Mouse (Mus musculus): ENCODE measurements at regions not wholly inside any gene's neighbourhood (a gene's known extent, or its start where the extent isn't known, plus 50 kb on each side); places are given as distances from the start of the nearest gene placed in this dataset.

GRCm38 (mm10) chr2:159866391-159866790 lies 467.6 kb downstream of the Gm826 start:
- 74% methylated on average over 1 of the region's 1 CpGs for WGBS
- no peaks in the 10 kb centered on the region for H3K4me1 ChIP-seq (ENCODE audit: insufficient read depth)
- TF ChIP-seq CTCF (IDR thresholded peaks at IDR 0.05; ENCODE audit: low read depth): no peak
- no peak for DNase-seq
- no peak overlapping the region for H3K27ac ChIP-seq (ENCODE audit: low read depth)
- no peak for ATAC-seq (ENCODE audit: insufficient read depth)
- H3K9me3 ChIP-seq (ENCODE audit: low read depth, low read length): no peaks in the 10 kb centered on the region
- H3K4me3 ChIP-seq (ENCODE audit: low read depth, low read length): no peak overlapping the region
- H3K36me3 ChIP-seq (ENCODE audit: insufficient read depth): no peaks in the 10 kb centered on the region
- no peak overlapping the region for H3K9ac ChIP-seq
- H3K4me2 ChIP-seq: no peak overlapping the region
- no peaks in the 10 kb centered on the region for H3K27me3 ChIP-seq (ENCODE audit: insufficient read depth, low read length)

- Histone ChIP-seq H3K4me3 (ENCODE audit: low read depth, low read length) (no peak overlapping the region), H3K4me2 (no peak overlapping the region), H3K9ac (no peak overlapping the region), H3K4me1 (ENCODE audit: insufficient read depth) (no peaks in the 10 kb centered on the region), H3K27ac (ENCODE audit: low read depth) (no peak overlapping the region), H3K9me3 (ENCODE audit: low read depth, low read length) (no peaks in the 10 kb centered on the region), H3K36me3 (ENCODE audit: insufficient read depth) (no peaks in the 10 kb centered on the region), H3K27me3 (ENCODE audit: insufficient read depth, low read length) (no peaks in the 10 kb centered on the region)
- 4% methylated on average over 1 of the region's 1 CpGs for WGBS
- no peak for ATAC-seq (ENCODE audit: insufficient read depth)
- peak; percentile 86 for DNase-seq
- TF ChIP-seq CTCF (IDR thresholded peaks at IDR 0.05; ENCODE audit: low read depth): no peak
These were observed 470.8 kb downstream of the Gm826 start for GRCm38 (mm10) chr2:159863185-159863584.

GRCm38 (mm10) chr2:159853891-159854665 lies 479.9 kb downstream of the Gm826 start:
- ATAC-seq (ENCODE audit: insufficient read depth): no peak
- Histone ChIP-seq H3K4me1 (ENCODE audit: insufficient read depth) (no peaks in the 10 kb centered on the region), H3K4me2 (no peak overlapping the region), H3K27me3 (ENCODE audit: insufficient read depth, low read length) (no peaks in the 10 kb centered on the region), H3K27ac (ENCODE audit: low read depth) (no peak overlapping the region), H3K36me3 (ENCODE audit: insufficient read depth) (no peaks in the 10 kb centered on the region), H3K9ac (no peak overlapping the region), H3K4me3 (ENCODE audit: low read depth, low read length) (no peak overlapping the region), H3K9me3 (ENCODE audit: low read depth, low read length) (no peaks in the 10 kb centered on the region)
- WGBS: 70% methylated on average over 5 of the region's 5 CpGs
- TF ChIP-seq CTCF (IDR thresholded peaks at IDR 0.05; ENCODE audit: low read depth): no peak
- DNase-seq: no peak

GRCm38 (mm10) chr2:159852959-159853358 lies 481.0 kb downstream of the Gm826 start:
- DNase-seq (peak; percentile 33), ATAC-seq (ENCODE audit: insufficient read depth) (no peak)
- Histone ChIP-seq H3K9me3 (ENCODE audit: low read depth, low read length) (no peaks in the 10 kb centered on the region), H3K4me1 (ENCODE audit: insufficient read depth) (no peaks in the 10 kb centered on the region), H3K36me3 (ENCODE audit: insufficient read depth) (no peaks in the 10 kb centered on the region), H3K9ac (no peak overlapping the region), H3K4me3 (ENCODE audit: low read depth, low read length) (no peak overlapping the region), H3K4me2 (no peak overlapping the region), H3K27me3 (ENCODE audit: insufficient read depth, low read length) (no peaks in the 10 kb centered on the region), H3K27ac (ENCODE audit: low read depth) (no peak overlapping the region)
- WGBS: 82% methylated on average over 4 of the region's 4 CpGs
- TF ChIP-seq CTCF (IDR thresholded peaks at IDR 0.05; ENCODE audit: low read depth): no peak

- peak; percentile 92 for DNase-seq
- Histone ChIP-seq H3K27ac (ENCODE audit: low read depth) (no peak overlapping the region), H3K4me3 (ENCODE audit: low read depth, low read length) (no peak overlapping the region), H3K36me3 (ENCODE audit: insufficient read depth) (no peaks in the 10 kb centered on the region), H3K27me3 (ENCODE audit: insufficient read depth, low read length) (no peaks in the 10 kb centered on the region), H3K4me1 (ENCODE audit: insufficient read depth) (no peaks in the 10 kb centered on the region), H3K9me3 (ENCODE audit: low read depth, low read length) (no peaks in the 10 kb centered on the region), H3K9ac (no peak overlapping the region), H3K4me2 (no peak overlapping the region)
- ATAC-seq (ENCODE audit: insufficient read depth): peak; percentile 93; the same call in 1 of the 2 replicates
- 43% methylated on average over 7 of the region's 7 CpGs for WGBS
- TF ChIP-seq CTCF (IDR thresholded peaks at IDR 0.05; ENCODE audit: low read depth): no peak
These were observed 501.4 kb downstream of the Gm826 start for GRCm38 (mm10) chr2:159832488-159833113.

- Histone ChIP-seq H3K9ac (no peak overlapping the region), H3K4me3 (ENCODE audit: low read depth, low read length) (no peak overlapping the region), H3K4me2 (no peak overlapping the region), H3K27me3 (ENCODE audit: insufficient read depth, low read length) (no peaks in the 10 kb centered on the region), H3K27ac (ENCODE audit: low read depth) (no peak overlapping the region), H3K4me1 (ENCODE audit: insufficient read depth) (no peaks in the 10 kb centered on the region), H3K9me3 (ENCODE audit: low read depth, low read length) (no peaks in the 10 kb centered on the region), H3K36me3 (ENCODE audit: insufficient read depth) (no peaks in the 10 kb centered on the region)
- DNase-seq (no peak), ATAC-seq (ENCODE audit: insufficient read depth) (no peak)
- TF ChIP-seq CTCF (IDR thresholded peaks at IDR 0.05; ENCODE audit: low read depth): no peak
- 74% methylated on average over 2 of the region's 2 CpGs for WGBS
These were observed 507.5 kb downstream of the Gm826 start for GRCm38 (mm10) chr2:159826417-159826816.

- peak; percentile 64 for DNase-seq
- Histone ChIP-seq H3K9ac (no peak overlapping the region), H3K4me3 (ENCODE audit: low read depth, low read length) (no peak overlapping the region), H3K27me3 (ENCODE audit: insufficient read depth, low read length) (no peaks in the 10 kb centered on the region), H3K36me3 (ENCODE audit: insufficient read depth) (no peaks in the 10 kb centered on the region), H3K27ac (ENCODE audit: low read depth) (no peak overlapping the region), H3K4me1 (ENCODE audit: insufficient read depth) (no peaks in the 10 kb centered on the region), H3K4me2 (no peak overlapping the region), H3K9me3 (ENCODE audit: low read depth, low read length) (no peaks in the 10 kb centered on the region)
- WGBS: 66% methylated on average over 2 of the region's 2 CpGs
- no peak for ATAC-seq (ENCODE audit: insufficient read depth)
- no peak for TF ChIP-seq CTCF (IDR thresholded peaks at IDR 0.05; ENCODE audit: low read depth)
These were observed 515.4 kb downstream of the Gm826 start for GRCm38 (mm10) chr2:159818556-159818955.

Data from lung, embryonic 14.5 days (tissue).